Mouse (Mus musculus): Measurements from ENCODE around the gene Gstm2.

Gstm2 gene

GRCm38 (mm10) chr3:107968724-107969395 lies 17.4 kb downstream of the Gstm2 start, which contains the start of gene Gstm3:
Gene Gstm3 (minus strand): TSS chr3:107969283.
- ChIA-PET CTCF (interaction anchor here in 3 of 4 experiments (0.6 to 1.4 kb wide), 4 partner anchors 9 to 407 kb away, joined by 3 to 4 read pairs (median 3); partner anchors contain the start of genes Gstm2 (in 1 of the 3) and Gstm6 (in 1 of the 3)), POLR2A (interaction anchor here in 3 of 4 experiments (0.6 to 3.7 kb wide), 29 partner anchors 9 to 177 kb away, joined by 3 to 30 read pairs (median 6); partner anchors contain the start of genes Gstm2 (in 3 of the 3), Gstm1 (in 2 of the 3), Ampd2 (in 1 of the 3) and Gnai3 (in 1 of the 3))

GRCm38 (mm10) chr3:107966631-107967030 lies 19.6 kb downstream of the Gstm2 start:
- ChIA-PET CTCF (interaction anchor here in 1 of 4 experiments (0.6 kb wide), 1 partner anchor 30 kb away, joined by 3 read pairs; no protein-coding TSS in a partner anchor), POLR2A (interaction anchor here in 2 of 4 experiments (0.8 to 1.7 kb wide), 8 partner anchors 10 to 51 kb away, joined by 3 to 7 read pairs (median 4); partner anchors contain the start of genes Gstm1 (in 1 of the 2), Gstm2 (in 1 of the 2) and Gstm6 (in 1 of the 2))

- ChIA-PET CTCF (interaction anchor here (0.6 to 1.8 kb wide), 4 partner anchors 26 to 90 kb away, joined by 3 to 7 read pairs (median 4); partner anchors contain the start of gene Gstm7 (in 1 of the 4)), POLR2A (interaction anchor here in 3 of 4 experiments (0.5 to 4.1 kb wide), 15 partner anchors 10 to 340 kb away, joined by 3 to 41 read pairs (median 12); partner anchors contain the start of genes Gstm1 (in 2 of the 3), Gstm2 (in 2 of the 3), Gstm4 (in 1 of the 3) and Gstm7 (in 1 of the 3))
Measured at GRCm38 (mm10) chr3:107965592-107965991, 20.7 kb downstream of the Gstm2 start.

- CTCF ChIA-PET: interaction anchor here in 3 of 4 experiments (0.6 to 1.8 kb wide), 12 partner anchors 10 to 98 kb away, joined by 3 to 14 read pairs (median 4); partner anchors contain the start of genes Gstm7 (in 2 of the 3) and Gstm6 (in 1 of the 3)
- POLR2A ChIA-PET: interaction anchor here (0.5 to 4.1 kb wide), 36 partner anchors 9 to 480 kb away, joined by 3 to 41 read pairs (median 5); partner anchors contain the start of genes Gstm1 (in 2 of the 4), Gstm2 (in 2 of the 4), Gstm4 (in 2 of the 4) and Gstm6 (in 2 of the 4)
Measured at GRCm38 (mm10) chr3:107964656-107965308, 21.5 kb downstream of the Gstm2 start.

GRCm38 (mm10) chr3:107964026-107964425 lies 22.2 kb downstream of the Gstm2 start:
- CTCF ChIA-PET: interaction anchor here (0.6 to 1.8 kb wide), 12 partner anchors 9 to 98 kb away, joined by 3 to 7 read pairs (median 4); partner anchors contain the start of genes Gstm7 (in 2 of the 4) and Gstm6 (in 1 of the 4)
- POLR2A ChIA-PET: interaction anchor here (0.7 to 4.1 kb wide), 32 partner anchors 9 to 481 kb away, joined by 3 to 41 read pairs (median 5); partner anchors contain the start of genes Gstm1 (in 2 of the 4), Gstm2 (in 2 of the 4), Gstm4 (in 2 of the 4) and Gstm6 (in 2 of the 4)

GRCm38 (mm10) chr3:107955260-107955659 lies 31.0 kb downstream of the Gstm2 start:
- POLR2A ChIA-PET: interaction anchor here in 3 of 4 experiments (0.7 to 5.1 kb wide), 40 partner anchors 9 to 1022 kb away, joined by 3 to 41 read pairs (median 4); partner anchors contain the start of genes Gstm1 (in 2 of the 3), Gstm4 (in 2 of the 3), Gstm6 (in 2 of the 3) and Gstm7 (in 2 of the 3)
- CTCF ChIA-PET: interaction anchor here (0.7 to 3.8 kb wide), 14 partner anchors 8 to 320 kb away, joined by 3 to 18 read pairs (median 4); partner anchors contain the start of genes Gstm6 (in 3 of the 4), Gstm1 (in 2 of the 4) and Gstm4 (in 1 of the 4)

- ChIA-PET POLR2A (interaction anchor here in 3 of 4 experiments (0.6 to 5.1 kb wide), 18 partner anchors 10 to 430 kb away, joined by 3 to 41 read pairs (median 7); partner anchors contain the start of genes Gstm1 (in 3 of the 3), Gstm3 (in 2 of the 3), Gstm6 (in 2 of the 3) and Gstm7 (in 1 of the 3)), CTCF (interaction anchor here (0.6 to 3.8 kb wide), 21 partner anchors 8 to 816 kb away, joined by 3 to 18 read pairs (median 5); partner anchors contain the start of genes Gstm1 (in 3 of the 4), Gstm6 (in 3 of the 4), Gstm7 (in 2 of the 4) and Gstm4 (in 1 of the 4))
Measured at GRCm38 (mm10) chr3:107953906-107954305, 32.3 kb downstream of the Gstm2 start.

GRCm38 (mm10) chr3:107953328-107953755 lies 32.9 kb downstream of the Gstm2 start:
- POLR2A ChIA-PET: interaction anchor here in 3 of 4 experiments (1.0 to 5.1 kb wide), 14 partner anchors 10 to 65 kb away, joined by 3 to 41 read pairs (median 7); partner anchors contain the start of genes Gstm1 (in 3 of the 3), Gstm3 (in 1 of the 3), Gstm6 (in 1 of the 3) and Gstm7 (in 1 of the 3)
- CTCF ChIA-PET: interaction anchor here (0.6 to 3.8 kb wide), 17 partner anchors 9 to 195 kb away, joined by 3 to 18 read pairs (median 5); partner anchors contain the start of genes Gstm1 (in 3 of the 4), Gstm6 (in 3 of the 4), Gstm4 (in 1 of the 4) and Gstm7 (in 1 of the 4)

- ChIA-PET CTCF (interaction anchor here in 2 of 4 experiments (0.6 to 0.7 kb wide), 2 partner anchors 11 to 98 kb away, joined by 3 read pairs; no protein-coding TSS in a partner anchor), POLR2A (interaction anchor here in 2 of 4 experiments (0.6 to 1.4 kb wide), 4 partner anchors 13 to 114 kb away, joined by 3 read pairs; no protein-coding TSS in a partner anchor)
Measured at GRCm38 (mm10) chr3:107950531-107950930, 35.7 kb downstream of the Gstm2 start.

GRCm38 (mm10) chr3:107949461-107949860 lies 36.8 kb downstream of the Gstm2 start:
- ChIA-PET POLR2A (interaction anchor here in 3 of 4 experiments (0.6 to 1.6 kb wide), 5 partner anchors 14 to 199 kb away, joined by 3 to 7 read pairs (median 3); partner anchors contain the start of gene Gstm1 (in 1 of the 3)), CTCF (interaction anchor here in 2 of 4 experiments (0.6 to 1.3 kb wide), 2 partner anchors 10 to 112 kb away, joined by 3 to 5 read pairs; no protein-coding TSS in a partner anchor)

- ChIA-PET CTCF (interaction anchor here (0.6 to 3.5 kb wide), 11 partner anchors 8 to 361 kb away, joined by 3 to 21 read pairs (median 4); partner anchors contain the start of genes Gnai3 (in 1 of the 4), Gstm1 (in 1 of the 4), Gstm4 (in 1 of the 4) and Gstm7 (in 1 of the 4)), POLR2A (interaction anchor here in 2 of 4 experiments (1.1 to 6.7 kb wide), 6 partner anchors 9 to 99 kb away, joined by 3 to 37 read pairs (median 3); partner anchors contain the start of genes Gstm7 (in 2 of the 2) and Gstm4 (in 1 of the 2))
Measured at GRCm38 (mm10) chr3:107945729-107946128, 40.5 kb downstream of the Gstm2 start.

GRCm38 (mm10) chr3:107943239-107943990 lies 42.8 kb downstream of the Gstm2 start, which contains the start of gene Gstm6:
Gene Gstm6 (minus strand): TSS chr3:107943749.
- POLR2A ChIA-PET: interaction anchor here (0.5 to 6.7 kb wide), 50 partner anchors 9 to 502 kb away, joined by 3 to 37 read pairs (median 4); partner anchors contain the start of genes Gstm1 (in 3 of the 4), Gstm7 (in 3 of the 4), Gstm2 (in 2 of the 4) and Gstm4 (in 2 of the 4)
- CTCF ChIA-PET: interaction anchor here (0.5 to 3.5 kb wide), 51 partner anchors 9 to 1224 kb away, joined by 3 to 46 read pairs (median 4); partner anchors contain the start of genes Gstm7 (in 4 of the 4), Gnai3 (in 2 of the 4), Gstm1 (in 2 of the 4) and Gstm2 (in 2 of the 4)

GRCm38 (mm10) chr3:107941261-107941660 lies 45.0 kb downstream of the Gstm2 start:
- ChIA-PET CTCF (interaction anchor here in 1 of 4 experiments (1.7 to 1.8 kb wide), 3 partner anchors 10 to 23 kb away, joined by 3 to 11 read pairs (median 6); partner anchors contain the start of gene Gstm7), POLR2A (interaction anchor here in 2 of 4 experiments (0.6 to 6.7 kb wide), 4 partner anchors 9 to 169 kb away, joined by 4 to 37 read pairs (median 10); partner anchors contain the start of genes Gstm7 (in 2 of the 2) and Gstm1 (in 1 of the 2))

- CTCF ChIA-PET: interaction anchor here in 3 of 4 experiments (0.5 to 1.7 kb wide), 16 partner anchors 9 to 224 kb away, joined by 3 to 11 read pairs (median 3); partner anchors contain the start of genes Gstm7 (in 2 of the 3) and Gstm4 (in 1 of the 3)
- POLR2A ChIA-PET: interaction anchor here in 3 of 4 experiments (0.5 to 6.7 kb wide), 8 partner anchors 9 to 194 kb away, joined by 3 to 37 read pairs (median 8); partner anchors contain the start of genes Gstm7 (in 3 of the 3) and Gstm1 (in 1 of the 3)
Measured at GRCm38 (mm10) chr3:107940524-107940923, 45.7 kb downstream of the Gstm2 start.

- ChIA-PET CTCF (interaction anchor here in 3 of 4 experiments (0.6 to 1.7 kb wide), 28 partner anchors 8 to 225 kb away, joined by 3 to 11 read pairs (median 3); partner anchors contain the start of genes Gstm4 (in 2 of the 3), Gnai3 (in 1 of the 3), Gstm1 (in 1 of the 3) and Gstm7 (in 1 of the 3)), POLR2A (interaction anchor here in 3 of 4 experiments (0.9 to 2.9 kb wide), 9 partner anchors 8 to 207 kb away, joined by 3 to 14 read pairs (median 4); partner anchors contain the start of genes Gstm7 (in 3 of the 3), Gstm1 (in 1 of the 3) and Gstm4 (in 1 of the 3))
Measured at GRCm38 (mm10) chr3:107939830-107940229, 46.4 kb downstream of the Gstm2 start.
